Mouse (Mus musculus) bone marrow, adult 2 months (tissue): ENCODE data around the gene Zmym1.

ENCODE experiments used
- CTCF ChIP-seq: fragments of 200-500 bp; IDR thresholded peaks from 2 replicates; pipeline ENCODE4 v1.5.1; 2011; ENCODE audit warnings: low read length, control low read depth; ENCODE audit not compliant: control insufficient read depth, insufficient read depth
- POLR2A ChIP-seq: fragments of 200-500 bp; IDR thresholded peaks from 2 replicates; pipeline ENCODE4 v1.6.1; 2011; ENCODE audit warnings: low read depth, mild to moderate bottlenecking, control low read depth, low read length, borderline replicate concordance; ENCODE audit not compliant: control insufficient read depth

GRCm38 (mm10) chr4:127021151-127021945 is 39.6 kb downstream of the Zmym1 start, which contains the start of gene Sfpq:
- no peak for TF ChIP-seq CTCF
- peak; percentile 98 for TF ChIP-seq POLR2A
